Mouse (Mus musculus) spleen, adult 2 months (tissue): Measurements from ENCODE around the gene Stard3.

Experiments used
- CTCF ChIP-seq: fragments of 200-500 bp; IDR thresholded peaks from 2 replicates; pipeline ENCODE4 v1.5.1; 2011; ENCODE audit warnings: mild to moderate bottlenecking, inconsistent platforms; ENCODE audit not compliant: insufficient read depth, insufficient read length, insufficient replicate concordance; ENCODE audit errors: extremely low read depth
- POLR2A ChIP-seq: fragments of 200-500 bp; IDR thresholded peaks from 2 replicates; pipeline ENCODE4 v1.6.1; 2011; ENCODE audit warnings: low read depth, low read length, inconsistent platforms

DNA sequence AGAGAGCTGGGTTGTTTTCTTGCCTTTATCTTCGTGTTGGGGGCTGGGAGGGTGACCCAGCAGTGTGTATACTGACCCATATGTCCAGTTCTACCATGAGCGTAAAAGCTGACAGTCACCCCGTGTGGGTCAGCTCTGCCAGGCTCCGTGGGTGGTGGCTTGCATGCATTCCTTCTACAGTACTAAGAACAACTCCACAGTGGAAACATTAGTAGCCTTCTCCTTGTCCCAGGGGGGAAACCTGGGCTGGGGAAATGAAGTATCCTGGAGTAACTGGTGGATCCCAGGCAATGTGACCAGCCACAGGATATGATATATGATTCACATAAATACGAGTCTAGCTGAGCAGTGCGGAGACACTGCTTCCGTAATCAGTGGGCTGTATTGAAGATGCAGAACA lies 55.6 kb downstream of the Stard3 start:
- TF ChIP-seq CTCF (no peak), POLR2A (no peak)
